Mouse (Mus musculus) brain, embryonic 14.5 days (tissue): ENCODE measurements at regions not wholly inside any gene's neighbourhood (a gene's known extent, or its start where the extent isn't known, plus 50 kb on each side); places are given as distances from the start of the nearest gene placed in this dataset.

Experiments
- CTCF ChIP-seq: fragments of 200-500 bp; IDR thresholded peaks from 2 replicates; pipeline ENCODE4 v1.5.1; 2012; ENCODE audit warnings: inconsistent platforms, mild to moderate bottlenecking, moderate library complexity, borderline replicate concordance; ENCODE audit not compliant: insufficient read depth, insufficient read length; ENCODE audit errors: extremely low read depth
- POLR2A ChIP-seq: fragments of 200-500 bp; IDR thresholded peaks from 2 replicates; pipeline ENCODE4 v1.6.1; 2012; ENCODE audit warnings: mild to moderate bottlenecking, inconsistent platforms, borderline replicate concordance; ENCODE audit not compliant: poor library complexity, insufficient read depth, insufficient read length, severe bottlenecking; ENCODE audit errors: extremely low read depth

GRCm38 (mm10) chr1:137560389-137561268, 600.4 kb upstream of the Nr5a2 start:
- no peak for TF ChIP-seq CTCF
- no peak for TF ChIP-seq POLR2A
